ENCODE assay signal across 8 mouse cellular contexts in genomic region chr19:10525910-10526309, GRCm38 (mm10). TPM values are rescaled to one million over a fixed set of nuclear protein-coding genes. Genes with fewer than 3 reads are reported as not detected.
DNase-seq lines count a peak whose midpoint lies in the region; ATAC-seq and TF ChIP-seq lines count a peak whose summit lies in the region.

Gene Sdhaf2 (minus strand): TSS chr19:10526142.

- no peak for ATAC-seq in limb, embryonic 14.5 days (ENCODE audit: low FRiP score, low read depth)
- 0 out of 2 replicates have a peak, but pooled peaks have one; percentile 13 for ATAC-seq in monocyte, adult 5-6 weeks (replicated peaks; ENCODE audit: insufficient number of reproducible peaks, low FRiP score, low TSS enrichment, poor library complexity, severe bottlenecking)

- TF ChIP-seq POLR2A in limb, embryonic 14.5 days (IDR thresholded peaks at IDR 0.05; ENCODE audit: borderline replicate concordance, extremely low read depth, insufficient read depth, insufficient read length): no peak

- H3K27me3 ChIP-seq in limb, embryonic 14.5 days (ENCODE audit: control insufficient read depth, insufficient read depth, low read length): no peaks in the 10 kb centered on the region

- DNase-seq in A20 (ENCODE audit: low read depth, low spot score) (peak; percentile 66), ES-E14 (ENCODE audit: low read depth, low spot score) (peak; percentile 39)
- peak; percentile 69 to 82 for DNase-seq in cerebellum, postnatal 10 days
- no peak for DNase-seq in gastrocnemius, adult 8-10 months (ENCODE audit: low spot score in 2 of 2)
- peak; percentile 86 for DNase-seq in induced T-regulatory cell, adult 2 months (ENCODE audit: low read depth)
- peak; percentile 82 for DNase-seq in limb, embryonic 14.5 days (ENCODE audit: low spot score)
- DNase-seq in thymus, postnatal 25 days: no peak

- WGBS in limb, embryonic 14.5 days: 0% methylated on average over 11 of the region's 11 CpGs

- H3K36me3 ChIP-seq in ES-E14 (ENCODE audit: control insufficient read depth, insufficient read depth, low read length, poor library complexity, severe bottlenecking): peaks cover 8% of the 10 kb centered on the region
- H3K36me3 ChIP-seq in limb, embryonic 14.5 days (ENCODE audit: control insufficient read depth, insufficient read depth, low read length): peaks cover 33% of the 10 kb centered on the region

- H3K9me3 ChIP-seq in ES-E14 (ENCODE audit: control insufficient read depth, insufficient read depth, low read depth, low read length): no peaks in the 10 kb centered on the region
- no peaks in the 10 kb centered on the region for H3K9me3 ChIP-seq in limb, embryonic 14.5 days (ENCODE audit: control insufficient read depth, low read length)

- peak within 1 kb of the TSS; percentile 81 to 90 for H3K4me3 ChIP-seq in ES-E14 (ENCODE audit: insufficient read depth in 1 of 2, low read depth in 1 of 2, low read length in 2 of 2, poor library complexity in 1 of 2, severe bottlenecking in 1 of 2)
- H3K4me3 ChIP-seq in limb, embryonic 14.5 days (replicated peaks; ENCODE audit: low read length): peak within 1 kb of the TSS; percentile 89

- H3K4me2 ChIP-seq in limb, embryonic 14.5 days (replicated peaks; ENCODE audit: low read depth, low read length, severe bottlenecking): peak within 1 kb of the TSS; percentile 68

- peak within 1 kb of the TSS; percentile 97 for H3K9ac ChIP-seq in ES-E14 (ENCODE audit: insufficient read depth, low read depth, low read length, poor library complexity, severe bottlenecking)
- H3K9ac ChIP-seq in limb, embryonic 14.5 days (ENCODE audit: low read depth, low read length, severe bottlenecking): peak within 1 kb of the TSS; percentile 97

- in situ Hi-C loops in ES-E14 (cut with MboI; ENCODE audit: low sequenced_read_pairs in 2 of 2, unreplicated experiment in 2 of 2): no loop called here

- H3K4me1 ChIP-seq in ES-E14 (ENCODE audit: control insufficient read depth in 2 of 2, insufficient read depth in 2 of 2, low read length in 2 of 2, poor library complexity in 1 of 2): peaks cover 0 to 2% of the 10 kb centered on the region in 2 experiments; a peak in 2 of 4 replicates
- peaks cover 19% of the 10 kb centered on the region for H3K4me1 ChIP-seq in limb, embryonic 14.5 days (ENCODE audit: control insufficient read depth, insufficient read depth, low read length)

- peak within 1 kb of the TSS; percentile 94 for H3K27ac ChIP-seq in ES-E14 (ENCODE audit: insufficient read depth, low read depth, low read length, poor library complexity, severe bottlenecking)
- H3K27ac ChIP-seq in limb, embryonic 14.5 days (replicated peaks; ENCODE audit: low read depth, low read length): peak within 1 kb of the TSS; percentile 96

TF ChIP-seq in ES-E14, 5 proteins besides CTCF, POLR2A, EP300 and RAD21:
- no peak for TF ChIP-seq ZC3H11A (IDR thresholded peaks at IDR 0.05; ENCODE audit: borderline replicate concordance, low read depth, low read length)
- TF ChIP-seq CHD2 (IDR thresholded peaks at IDR 0.05; ENCODE audit: low read depth, low read length): no peak
- TF ChIP-seq HCFC1 (IDR thresholded peaks at IDR 0.05; ENCODE audit: borderline replicate concordance, insufficient read depth, low read length): no peak
- TF ChIP-seq MAFK (IDR thresholded peaks at IDR 0.05; ENCODE audit: insufficient read depth, low read depth, low read length): no peak
- TF ChIP-seq ZNF384 (IDR thresholded peaks at IDR 0.05; ENCODE audit: low read depth, low read length): no peak

RNA-seq across cellular contexts. Expression of gene Sdhaf2, which starts in this region (rescaled TPM):
- 24.3 and 31.3 TPM in 2 replicates for total RNA-seq in ES-E14 (2012; rRNA removed)
- 10 to 100 TPM; 47.2 to 53.6 (median 48.0) TPM for total RNA-seq in gastrocnemius, adult 8-10 months (2022)
- polyA plus RNA-seq in limb, embryonic 14.5 days (2012; rRNA removed): 42.5 and 49.2 TPM in 2 replicates
- 64.6 and 65.2 TPM in 2 replicates for polyA plus RNA-seq in limb, embryonic 14.5 days (2014; fragmentation: Nextera tagmentation; extraction: Ambion mirVana)
- 47.3 to 75.9 TPM (median 53.7 TPM) in 3 replicates for total RNA-seq in monocyte, adult 5-6 weeks (2017)

Comparison
In these comparisons a context has a peak if more than half of its experiments do, and no peak if none do; other contexts are left out.
1. DNase-seq: peak in A20 (single experiment), ES-E14 (single experiment), cerebellum, postnatal 10 days (2 of 2), induced T-regulatory cell, adult 2 months (single experiment) and limb, embryonic 14.5 days (single experiment); none in gastrocnemius, adult 8-10 months (0 of 2) and thymus, postnatal 25 days (single experiment).